Mouse (Mus musculus): ENCODE results near the gene ccdc198. TPM values are rescaled to one million over a fixed set of nuclear protein-coding genes. Genes with fewer than 3 reads are reported as not detected.

The ccdc198 gene
- polyA plus RNA-seq, 1 experiment = not detected

GRCm38 (mm10) chr14:49171867-49172581, 73.2 kb downstream of the ccdc198 start, which contains the start of gene Naa30:
Gene Naa30 (plus strand): TSS chr14:49172226.
- no peaks in the 10 kb centered on the region for H3K4me1 ChIP-seq (ENCODE audit: control insufficient read depth, insufficient read depth, low read length)
- H3K27ac ChIP-seq (ENCODE audit: insufficient read depth, low read length) = peak within 1 kb of the TSS; percentile 88
- TF ChIP-seq POLR2A (IDR thresholded peaks at IDR 0.05; ENCODE audit: insufficient read depth, low read length) (peak; percentile 33), CTCF (IDR thresholded peaks at IDR 0.05; ENCODE audit: low read depth, low read length) (no peak), EP300 (IDR thresholded peaks at IDR 0.05; ENCODE audit: insufficient read depth, low read depth, low read length) (peak; percentile 66; the same call in 1 of the 2 replicates)
- no peaks in the 10 kb centered on the region for H3K27me3 ChIP-seq (ENCODE audit: control insufficient read depth, insufficient read depth, low read length, poor library complexity, severe bottlenecking)
- peak within 1 kb of the TSS; percentile 95 for H3K9ac ChIP-seq (ENCODE audit: low read depth, poor library complexity, severe bottlenecking)
- H3K9me3 ChIP-seq (replicated peaks; ENCODE audit: control insufficient read depth, insufficient read depth, low read length, poor library complexity, severe bottlenecking) = no peaks in the 10 kb centered on the region
- peak within 1 kb of the TSS; percentile 87 for H3K4me3 ChIP-seq (ENCODE audit: low read depth, low read length)
- peaks cover 14% of the 10 kb centered on the region for H3K36me3 ChIP-seq (ENCODE audit: control insufficient read depth, insufficient read depth, low read length, poor library complexity, severe bottlenecking)

- TF ChIP-seq CTCF (IDR thresholded peaks at IDR 0.05; ENCODE audit: low read depth, low read length) = no peak
- Histone ChIP-seq H3K9me3 (replicated peaks; ENCODE audit: control insufficient read depth, insufficient read depth, low read length, poor library complexity, severe bottlenecking) (no peaks in the 10 kb centered on the region), H3K4me1 (ENCODE audit: control insufficient read depth, insufficient read depth, low read length) (no peaks in the 10 kb centered on the region), H3K4me3 (ENCODE audit: low read depth, low read length) (peak overlapping the region; percentile 87), H3K27ac (ENCODE audit: insufficient read depth, low read length) (peak overlapping the region; percentile 88), H3K27me3 (ENCODE audit: control insufficient read depth, insufficient read depth, low read length, poor library complexity, severe bottlenecking) (no peaks in the 10 kb centered on the region), H3K36me3 (ENCODE audit: control insufficient read depth, insufficient read depth, low read length, poor library complexity, severe bottlenecking) (peaks cover 14% of the 10 kb centered on the region), H3K9ac (ENCODE audit: low read depth, poor library complexity, severe bottlenecking) (peak overlapping the region; percentile 68)
Observed at GRCm38 (mm10) chr14:49171286-49171685, 74.0 kb downstream of the ccdc198 start.

Other genes with a start within 250 kb of the ccdc198 start
- gene Ap5m1, start 179.4 kb downstream of the ccdc198 start, polyA plus RNA-seq (2011; ENCODE audit: insufficient read depth, insufficient read length, low read depth, missing spikeins) = 36.7 and 44.9 TPM in 2 replicates
- gene Exoc5, start 178.8 kb downstream of the ccdc198 start, polyA plus RNA-seq (2011; ENCODE audit: insufficient read depth, insufficient read length, low read depth, missing spikeins) = 62.8 and 73.5 TPM in 2 replicates
- gene Naa30, start 73.2 kb downstream of the ccdc198 start, polyA plus RNA-seq (2011; ENCODE audit: insufficient read depth, insufficient read length, low read depth, missing spikeins) = 59.6 and 60.8 TPM in 2 replicates